Mouse (Mus musculus) embryonic facial prominence, embryonic 13.5 days (tissue): ENCODE results near the gene Fam114a1. TPM values are rescaled to one million over a fixed set of nuclear protein-coding genes. Genes with fewer than 3 reads are reported as not detected.
A peak's percentile ranks its signal among the peaks of the same experiment; 100 is the strongest.

ENCODE experiments used
- ATAC-seq: fragments of 200-750 bp; cut with Nextera tagmentation; 2 replicates; pipeline ENCODE4 v1.8.0; 2017; ENCODE audit warnings: low read depth; ENCODE audit not compliant: insufficient number of reproducible peaks, insufficient read depth, low FRiP score, low TSS enrichment
- H3K27ac ChIP-seq: fragments of 300-500 bp; sonication (generic); 2 replicates; pipeline ENCODE4 v1.5.1; 2015; ENCODE audit warnings: moderate library complexity, mild to moderate bottlenecking, inconsistent platforms
- H3K27me3 ChIP-seq: fragments of 300-500 bp; sonication (generic); 2 replicates; pipeline ENCODE4 v1.6.1; 2015; ENCODE audit warnings: mild to moderate bottlenecking, inconsistent platforms
- H3K36me3 ChIP-seq: fragments of 300-500 bp; sonication (generic); 2 replicates; pipeline ENCODE4 v1.6.1; 2015; ENCODE audit warnings: mild to moderate bottlenecking, inconsistent platforms
- H3K4me1 ChIP-seq: fragments of 300-500 bp; sonication (generic); 2 replicates; pipeline ENCODE4 v1.6.1; 2015; ENCODE audit warnings: inconsistent platforms
- H3K4me2 ChIP-seq: fragments of 300-500 bp; sonication (generic); 2 replicates; pipeline ENCODE4 v1.6.1; 2015; ENCODE audit warnings: moderate library complexity, mild to moderate bottlenecking, inconsistent platforms
- H3K4me3 ChIP-seq: fragments of 300-500 bp; sonication (generic); 2 replicates; pipeline ENCODE4 v1.5.1; 2015; ENCODE audit warnings: mild to moderate bottlenecking, inconsistent platforms
- H3K9ac ChIP-seq: fragments of 300-500 bp; sonication (generic); 2 replicates; pipeline ENCODE4 v1.6.1; 2015; ENCODE audit warnings: mild to moderate bottlenecking, inconsistent platforms
- H3K9me3 ChIP-seq: fragments of 300-500 bp; sonication (generic); 2 replicates; pipeline ENCODE4 v1.6.1; 2016; ENCODE audit warnings: inconsistent platforms
- WGBS: fragments of 180-500 bp; shearing (Covaris S2); methylation state at CpG from one replicate; pipeline ENCODE4 v1.1.7; 2015; ENCODE audit warnings: mixed read lengths; 5-methylcytosine and 5-hydroxymethylcytosine counted together
- polyA plus RNA-seq: library from polyadenylated mRNA; unstranded; fragments of >200 nt; fragmentation: Nextera tagmentation; extraction: Ambion mirVana; gene quantifications from 2 replicates; pipeline ENCODE4 v1.2.1, GENCODE M21; 2015

The Fam114a1 gene
- 42.8 and 46.5 TPM in 2 replicates for polyA plus RNA-seq

- H3K27ac ChIP-seq, result peak within 1 kb of the TSS; percentile 68
Observed at GRCm38 (mm10) chr5:64969861-64970771, at the start of gene Fam114a1. Fam114a1 (plus strand) TSS chr5:64970071.

DNA sequence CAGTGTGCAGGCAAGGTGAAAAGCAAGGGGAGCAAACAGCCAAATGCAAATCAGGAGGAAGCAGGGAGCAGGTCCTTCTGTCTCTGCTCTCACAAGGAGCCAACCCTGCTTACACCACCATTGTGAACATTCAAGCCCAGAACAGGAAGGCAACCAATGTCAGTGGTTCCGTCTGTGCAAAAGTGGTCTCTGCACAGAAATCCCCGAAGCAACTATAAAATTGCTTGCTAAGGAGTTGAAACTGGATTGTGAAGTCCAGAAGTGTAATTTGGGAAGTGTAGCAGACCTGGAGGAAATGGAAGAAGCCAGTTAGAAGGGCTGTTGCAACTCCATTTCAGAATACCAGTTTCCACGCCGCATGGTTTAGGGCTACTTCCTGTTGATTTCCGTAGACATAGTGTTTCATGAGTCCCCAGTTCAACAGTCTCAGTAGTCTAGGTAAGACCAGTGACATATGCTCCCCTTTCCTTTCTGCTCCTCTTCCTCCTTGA lies 46.9 kb upstream of the Fam114a1 start:
- 88% methylated on average over 5 of the region's 5 CpGs for WGBS
- no peak overlapping the region for H3K4me3 ChIP-seq

More at GRCm38 (mm10) chr5:64969861-64970771, at the start of gene Fam114a1:
- H3K27me3 ChIP-seq, result no peaks in the 10 kb centered on the region
- H3K9me3 ChIP-seq, result no peaks in the 10 kb centered on the region
- ATAC-seq, result peak; percentile 79
- H3K4me3 ChIP-seq, result peak within 1 kb of the TSS; percentile 71
- H3K36me3 ChIP-seq, result peaks cover 3% of the 10 kb centered on the region; the same call in 1 of the 2 replicates
- WGBS, result under 1% methylated on average over 58 of the region's 68 CpGs
- peak within 1 kb of the TSS; percentile 75 for H3K4me2 ChIP-seq
- peak within 1 kb of the TSS; percentile 84 for H3K9ac ChIP-seq
- H3K4me1 ChIP-seq, result peaks cover 19% of the 10 kb centered on the region

GRCm38 (mm10) chr5:64932215-64932614 lies 37.7 kb upstream of the Fam114a1 start:
- no peak overlapping the region for H3K9ac ChIP-seq
- 61% methylated on average over 3 of the region's 3 CpGs for WGBS
- no peaks in the 10 kb centered on the region for H3K27me3 ChIP-seq
- H3K36me3 ChIP-seq, result no peaks in the 10 kb centered on the region
- H3K4me1 ChIP-seq, result no peaks in the 10 kb centered on the region
- no peak overlapping the region for H3K27ac ChIP-seq
- H3K4me3 ChIP-seq, result no peak overlapping the region
- H3K4me2 ChIP-seq, result no peak overlapping the region
- no peak for ATAC-seq
- no peaks in the 10 kb centered on the region for H3K9me3 ChIP-seq

More for the DNA sequence above, 46.9 kb upstream of the Fam114a1 start:
- Histone ChIP-seq H3K4me2 (no peak overlapping the region), H3K36me3 (no peaks in the 10 kb centered on the region), H3K4me1 (no peaks in the 10 kb centered on the region), H3K27ac (no peak overlapping the region), H3K9me3 (no peaks in the 10 kb centered on the region), H3K9ac (no peak overlapping the region), H3K27me3 (no peaks in the 10 kb centered on the region)
- ATAC-seq, result no peak

GRCm38 (mm10) chr5:64932775-64933174 lies 37.1 kb upstream of the Fam114a1 start:
- 81% methylated on average over 15 of the region's 15 CpGs for WGBS
- Histone ChIP-seq H3K27ac (no peak overlapping the region), H3K4me2 (no peak overlapping the region), H3K9ac (no peak overlapping the region), H3K9me3 (no peaks in the 10 kb centered on the region), H3K27me3 (no peaks in the 10 kb centered on the region), H3K4me3 (no peak overlapping the region), H3K4me1 (no peaks in the 10 kb centered on the region), H3K36me3 (no peaks in the 10 kb centered on the region)
- ATAC-seq, result no peak

DNA sequence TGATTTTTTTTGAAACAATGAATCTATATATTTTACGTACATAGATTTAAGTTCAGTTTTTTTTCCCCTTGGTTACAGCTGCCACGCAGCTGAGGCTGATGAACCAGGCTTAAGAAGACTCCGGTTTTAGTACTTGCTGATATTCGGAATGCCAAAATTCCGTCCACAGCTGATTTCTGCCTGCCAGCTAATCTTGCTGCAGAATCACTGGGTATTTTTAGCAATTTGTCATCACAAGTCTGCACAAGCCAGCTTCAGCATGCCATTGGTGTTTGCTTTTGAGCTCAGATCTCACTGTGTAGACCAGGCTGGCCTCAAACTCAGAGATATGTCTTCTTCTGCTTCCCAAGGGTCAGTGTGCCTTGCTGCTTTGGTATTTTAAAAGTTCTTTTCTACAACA lies 18.4 kb upstream of the Fam114a1 start:
- Histone ChIP-seq H3K4me1 (no peaks in the 10 kb centered on the region), H3K27ac (no peak overlapping the region), H3K4me3 (no peak overlapping the region), H3K36me3 (no peaks in the 10 kb centered on the region), H3K4me2 (no peak overlapping the region), H3K9ac (no peak overlapping the region), H3K27me3 (no peaks in the 10 kb centered on the region), H3K9me3 (no peaks in the 10 kb centered on the region)
- no peak for ATAC-seq
- 64% methylated on average over 5 of the region's 5 CpGs for WGBS

DNA sequence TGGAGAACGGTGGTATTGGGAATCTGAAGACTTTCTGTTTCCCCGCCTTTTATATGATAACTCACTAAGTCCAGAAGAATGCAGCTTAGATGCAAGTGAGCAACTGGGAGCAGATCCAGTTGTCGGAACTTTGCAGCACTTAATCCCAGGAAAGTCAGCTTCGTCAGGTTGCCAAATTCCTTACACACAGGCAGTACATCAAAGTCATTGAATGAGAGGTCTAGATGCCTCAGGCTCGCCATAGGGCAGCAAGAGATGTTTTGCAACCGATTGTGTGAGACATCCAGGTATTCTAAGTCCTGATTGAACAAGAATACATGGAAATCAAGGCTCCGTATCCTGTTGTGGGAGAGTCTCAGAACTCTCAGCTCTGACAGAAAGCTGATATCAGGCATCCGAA lies 14.9 kb upstream of the Fam114a1 start:
- ATAC-seq, result no peak
- no peak overlapping the region for H3K27ac ChIP-seq
- H3K9ac ChIP-seq, result no peak overlapping the region
- H3K36me3 ChIP-seq, result no peaks in the 10 kb centered on the region
- H3K27me3 ChIP-seq, result no peaks in the 10 kb centered on the region
- WGBS, result 79% methylated on average over 8 of the region's 8 CpGs
- no peaks in the 10 kb centered on the region for H3K4me1 ChIP-seq
- H3K4me3 ChIP-seq, result no peak overlapping the region
- H3K4me2 ChIP-seq, result no peak overlapping the region
- no peaks in the 10 kb centered on the region for H3K9me3 ChIP-seq

DNA sequence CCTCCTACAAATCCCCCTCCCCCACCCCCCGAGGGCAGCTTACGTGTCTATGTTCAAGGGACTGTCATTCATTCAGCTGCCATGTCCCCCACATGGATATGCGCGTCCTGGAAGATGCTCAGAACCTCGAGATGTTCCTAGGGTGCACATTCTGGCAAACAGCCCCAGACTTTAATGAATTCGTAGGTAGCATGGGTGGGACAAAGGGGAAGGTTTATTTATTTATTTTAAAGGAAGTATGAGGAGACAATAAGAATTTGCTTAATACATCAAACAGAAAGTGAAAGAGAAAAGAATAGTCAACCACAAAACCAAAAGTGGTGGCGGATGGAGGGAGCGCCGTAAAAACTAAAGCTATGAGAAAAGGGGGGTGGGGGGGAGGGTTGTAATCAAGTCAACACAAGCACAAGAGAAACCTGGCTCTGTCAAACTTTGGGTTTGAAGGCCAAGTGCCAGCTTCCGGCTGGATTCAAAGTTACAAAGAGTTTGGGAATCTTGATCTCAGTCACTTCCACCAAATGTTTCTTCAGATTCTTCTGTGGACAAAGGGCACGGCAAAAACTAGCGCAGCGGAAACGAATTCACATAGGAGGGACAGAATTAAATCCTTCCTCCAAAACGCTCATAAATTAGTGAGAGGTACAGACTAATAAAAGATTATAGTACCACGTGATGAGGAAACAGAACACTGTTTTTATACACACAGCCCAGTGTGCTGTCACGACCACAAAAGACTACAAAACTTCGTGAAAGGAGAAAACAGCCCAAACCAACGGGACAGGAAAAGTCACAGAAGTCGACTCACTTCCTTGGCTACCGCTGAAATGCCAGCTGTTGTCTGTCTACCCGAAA lies 10.7 kb upstream of the Fam114a1 start:
- H3K36me3 ChIP-seq, result no peaks in the 10 kb centered on the region
- H3K27me3 ChIP-seq, result no peaks in the 10 kb centered on the region
- H3K9me3 ChIP-seq, result no peaks in the 10 kb centered on the region
- no peak overlapping the region for H3K27ac ChIP-seq
- H3K9ac ChIP-seq, result no peak overlapping the region
- no peak overlapping the region for H3K4me2 ChIP-seq
- ATAC-seq, result no peak
- H3K4me3 ChIP-seq, result no peak overlapping the region
- WGBS, result 85% methylated on average over 22 of the region's 22 CpGs
- H3K4me1 ChIP-seq, result no peaks in the 10 kb centered on the region

GRCm38 (mm10) chr5:64959843-64960230 lies 10.0 kb upstream of the Fam114a1 start, which contains the start of gene Tlr6:
Tlr6 (minus strand) TSS chr5:64960097.
- Histone ChIP-seq H3K9me3 (no peaks in the 10 kb centered on the region), H3K27me3 (no peaks in the 10 kb centered on the region), H3K4me2 (no peak within 1 kb of the TSS), H3K27ac (no peak within 1 kb of the TSS), H3K4me1 (no peaks in the 10 kb centered on the region), H3K9ac (no peak within 1 kb of the TSS), H3K4me3 (no peak within 1 kb of the TSS), H3K36me3 (no peaks in the 10 kb centered on the region)
- ATAC-seq, result no peak
- 81% methylated on average over 13 of the region's 13 CpGs for WGBS

DNA sequence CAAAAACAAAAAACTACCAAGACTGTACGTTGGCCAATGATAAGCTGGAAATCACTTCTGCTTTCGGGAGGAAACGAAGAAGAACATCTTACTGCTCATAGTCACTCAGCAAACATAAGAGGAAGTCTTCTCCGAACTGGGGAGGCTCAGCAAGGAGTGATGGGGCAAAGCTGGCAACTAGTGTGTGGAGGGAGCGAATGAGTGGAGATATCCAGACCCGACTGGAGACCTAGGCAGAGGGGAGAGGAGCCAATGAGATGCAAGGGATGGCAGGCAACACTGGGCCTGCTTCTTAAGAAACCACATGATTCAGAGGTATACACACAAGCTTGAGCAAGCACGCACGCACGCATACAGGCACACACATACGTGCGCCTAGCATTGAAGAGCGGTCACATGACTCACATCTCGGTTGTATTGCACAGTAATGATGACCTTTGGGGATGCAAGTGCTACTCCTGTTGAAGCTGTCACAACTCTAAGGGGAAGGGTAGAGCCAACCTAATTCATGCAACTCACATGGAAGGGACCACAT lies 8.9 kb upstream of the Fam114a1 start:
- ATAC-seq, result no peak
- Histone ChIP-seq H3K4me3 (no peak overlapping the region), H3K36me3 (no peaks in the 10 kb centered on the region), H3K9ac (no peak overlapping the region), H3K4me1 (no peaks in the 10 kb centered on the region), H3K4me2 (no peak overlapping the region), H3K27me3 (no peaks in the 10 kb centered on the region), H3K9me3 (no peaks in the 10 kb centered on the region), H3K27ac (no peak overlapping the region)
- 89% methylated on average over 13 of the region's 13 CpGs for WGBS

- Histone ChIP-seq H3K36me3 (no peaks in the 10 kb centered on the region), H3K4me3 (no peak overlapping the region), H3K27ac (no peak overlapping the region), H3K9me3 (no peaks in the 10 kb centered on the region), H3K4me1 (no peaks in the 10 kb centered on the region), H3K9ac (no peak overlapping the region), H3K27me3 (no peaks in the 10 kb centered on the region), H3K4me2 (no peak overlapping the region)
- WGBS, result 89% methylated on average over 5 of the region's 5 CpGs
- no peak for ATAC-seq
Observed at GRCm38 (mm10) chr5:64963271-64963670, 6.6 kb upstream of the Fam114a1 start.

- WGBS, result 91% methylated on average over 3 of the region's 3 CpGs
- Histone ChIP-seq H3K27ac (no peak overlapping the region), H3K4me2 (no peak overlapping the region), H3K4me1 (no peaks in the 10 kb centered on the region), H3K27me3 (no peaks in the 10 kb centered on the region), H3K9ac (no peak overlapping the region), H3K4me3 (no peak overlapping the region), H3K36me3 (no peaks in the 10 kb centered on the region), H3K9me3 (no peaks in the 10 kb centered on the region)
- no peak for ATAC-seq
Observed at GRCm38 (mm10) chr5:64963735-64964134, 6.1 kb upstream of the Fam114a1 start.
